Mouse (Mus musculus) MEL (cell line): ENCODE measurements around the gene Hat1. TPM values are rescaled to one million over a fixed set of nuclear protein-coding genes. Genes with fewer than 3 reads are reported as not detected.

ENCODE experiments used
- DNase-seq: peaks from one replicate; pipeline ENCODE4 v3.0.0; 2011; ENCODE audit warnings: low read depth, low spot score
- H3K27ac ChIP-seq: 2 replicates; pipeline ENCODE4 v1.5.1; 2012; ENCODE audit warnings: low read depth, mild to moderate bottlenecking, control low read depth, low read length, moderate library complexity; ENCODE audit not compliant: control insufficient read depth
- H3K27me3 ChIP-seq, 2 experiments: fragments of 150-350 bp in 1 of 2; sonication (generic) in 1 of 2; 2 replicates each; pipeline ENCODE4 v1.6.1; 2012; ENCODE audit warnings: low read length in 2 of 2, mild to moderate bottlenecking in 2 of 2, improper control_type of control experiment in 1 of 2, moderate library complexity in 1 of 2; ENCODE audit not compliant: insufficient read depth in 2 of 2, control insufficient read depth in 1 of 2
- H3K36me3 ChIP-seq, 2 experiments: 2 replicates each; pipeline ENCODE4 v1.6.1; 2012 to 2014; ENCODE audit warnings: low read length in 2 of 2, improper control_type of control experiment in 1 of 2, inconsistent platforms in 1 of 2, mild to moderate bottlenecking in 1 of 2; ENCODE audit not compliant: insufficient read depth in 2 of 2, control insufficient read depth in 1 of 2
- H3K4me1 ChIP-seq, 2 experiments: fragments of 150-350 bp in 1 of 2; sonication (generic) in 1 of 2; 2 replicates each; pipeline ENCODE4 v1.6.1; 2012; ENCODE audit warnings: low read length in 2 of 2, improper control_type of control experiment in 1 of 2, mild to moderate bottlenecking in 1 of 2; ENCODE audit not compliant: insufficient read depth in 2 of 2, control insufficient read depth in 1 of 2
- H3K4me3 ChIP-seq, 2 experiments: fragments of 150-350 bp in 1 of 2; sonication (generic) in 1 of 2; 2 replicates each; pipeline ENCODE4 v1.5.1; 2012; ENCODE audit warnings: low read depth in 2 of 2, low read length in 2 of 2, mild to moderate bottlenecking in 2 of 2, moderate library complexity in 2 of 2, control low read depth in 1 of 2, improper control_type of control experiment in 1 of 2; ENCODE audit not compliant: control insufficient read depth in 1 of 2, insufficient read depth in 1 of 2
- H3K79me2 ChIP-seq: 2 replicates; pipeline ENCODE4 v1.6.1; 2012; ENCODE audit warnings: mild to moderate bottlenecking, low read length, moderate library complexity; ENCODE audit not compliant: control insufficient read depth, poor library complexity, insufficient read depth
- H3K9ac ChIP-seq: 2 replicates; pipeline ENCODE4 v1.6.1; 2012; ENCODE audit warnings: low read depth, mild to moderate bottlenecking, control low read depth, low read length, moderate library complexity; ENCODE audit not compliant: control insufficient read depth, poor library complexity, severe bottlenecking
- H3K9me3 ChIP-seq: fragments of 150-350 bp; sonication (generic); replicated peaks from 2 replicates; pipeline ENCODE4 v1.6.1; 2012; ENCODE audit warnings: mild to moderate bottlenecking, low read length, improper control_type of control experiment, moderate library complexity; ENCODE audit not compliant: insufficient read depth
- CHD2 ChIP-seq: IDR thresholded peaks from 2 replicates; pipeline ENCODE4 v1.6.1; 2011; ENCODE audit warnings: low read length, improper control_type of control experiment
- CTCF ChIP-seq, 3 experiments: IDR thresholded peaks in 2 of 3; conservative IDR thresholded peaks in 1 of 3; 2 replicates each; pipeline ENCODE4 v1.5.1; 2011 to 2012; ENCODE audit warnings: low read length in 3 of 3, low read depth in 2 of 3, mild to moderate bottlenecking in 2 of 3, improper control_type of control experiment in 1 of 3, inconsistent platforms in 1 of 3, mixed read lengths in 1 of 3, moderate library complexity in 1 of 3; ENCODE audit not compliant: control insufficient read depth in 1 of 3, insufficient read depth in 1 of 3, poor library complexity in 1 of 3, severe bottlenecking in 1 of 3
- E2F4 ChIP-seq: IDR thresholded peaks from 2 replicates; pipeline ENCODE4 v1.6.1; 2011; ENCODE audit warnings: low read depth, low read length, improper control_type of control experiment, borderline replicate concordance
- ETS1 ChIP-seq: IDR thresholded peaks from 2 replicates; pipeline ENCODE4 v1.6.1; 2012; ENCODE audit warnings: low read depth, mild to moderate bottlenecking, inconsistent platforms, low read length, improper control_type of control experiment, moderate library complexity
- GABPA ChIP-seq: IDR thresholded peaks from 2 replicates; pipeline ENCODE4 v1.6.1; 2012; ENCODE audit warnings: low read depth, mild to moderate bottlenecking, inconsistent platforms, low read length, improper control_type of control experiment, moderate library complexity
- HCFC1 ChIP-seq: IDR thresholded peaks from 2 replicates; pipeline ENCODE4 v1.6.1; 2012; ENCODE audit warnings: low read depth, mild to moderate bottlenecking, inconsistent platforms, low read length, improper control_type of control experiment, moderate library complexity
- MAFK ChIP-seq: IDR thresholded peaks from 2 replicates; pipeline ENCODE4 v1.6.1; 2011; ENCODE audit warnings: low read depth, mild to moderate bottlenecking, low read length, improper control_type of control experiment, borderline replicate concordance
- MEF2A ChIP-seq: IDR thresholded peaks from 2 replicates; pipeline ENCODE4 v1.6.1; 2014; ENCODE audit warnings: low read depth, mild to moderate bottlenecking, inconsistent platforms, low read length, improper control_type of control experiment; ENCODE audit not compliant: poor library complexity, insufficient replicate concordance, severe bottlenecking; ENCODE audit errors: extremely low read depth
- MYC ChIP-seq: IDR thresholded peaks from 2 replicates; pipeline ENCODE4 v1.6.1; 2011; ENCODE audit warnings: low read depth, mild to moderate bottlenecking, low read length, improper control_type of control experiment, moderate library complexity
- NRF1 ChIP-seq: IDR thresholded peaks from 2 replicates; pipeline ENCODE4 v1.6.1; 2014; ENCODE audit warnings: low read depth, mild to moderate bottlenecking, inconsistent platforms, low read length, improper control_type of control experiment, moderate library complexity; ENCODE audit not compliant: poor library complexity, insufficient read depth, severe bottlenecking
- POLR2A ChIP-seq, 2 experiments: IDR thresholded peaks; 2 replicates each; pipeline ENCODE4 v1.6.1; 2011 to 2012; ENCODE audit warnings: low read length in 2 of 2, mild to moderate bottlenecking in 2 of 2, control low read depth in 1 of 2, improper control_type of control experiment in 1 of 2, low read depth in 1 of 2, moderate library complexity in 1 of 2; ENCODE audit not compliant: control insufficient read depth in 1 of 2, insufficient read depth in 1 of 2, poor library complexity in 1 of 2
- RCOR1 ChIP-seq: IDR thresholded peaks from 2 replicates; pipeline ENCODE4 v1.6.1; 2012; ENCODE audit warnings: low read depth, mild to moderate bottlenecking, inconsistent platforms, low read length, improper control_type of control experiment
- SMC3 ChIP-seq: IDR thresholded peaks from 2 replicates; pipeline ENCODE4 v1.6.1; 2011; ENCODE audit warnings: low read depth, low read length, improper control_type of control experiment
- TBP ChIP-seq: IDR thresholded peaks from 2 replicates; pipeline ENCODE4 v1.8.0; 2011; ENCODE audit warnings: low read depth, low read length, improper control_type of control experiment
- USF2 ChIP-seq, 2 experiments: IDR thresholded peaks; 2 replicates each; pipeline ENCODE4 v1.6.1; 2011 to 2012; ENCODE audit warnings: improper control_type of control experiment in 2 of 2, low read length in 2 of 2, borderline replicate concordance in 1 of 2, inconsistent platforms in 1 of 2, low read depth in 1 of 2, mild to moderate bottlenecking in 1 of 2; ENCODE audit not compliant: insufficient read depth in 1 of 2
- ZC3H11A ChIP-seq: IDR thresholded peaks from 2 replicates; pipeline ENCODE4 v1.6.1; 2012; ENCODE audit warnings: low read depth, mild to moderate bottlenecking, inconsistent platforms, low read length, improper control_type of control experiment
- ZKSCAN1 ChIP-seq: IDR thresholded peaks from 2 replicates; pipeline ENCODE4 v1.6.1; 2012; ENCODE audit warnings: low read depth, mild to moderate bottlenecking, inconsistent platforms, low read length, improper control_type of control experiment, moderate library complexity
- ZMIZ1 ChIP-seq: IDR thresholded peaks from 2 replicates; pipeline ENCODE4 v1.6.1; 2012; ENCODE audit warnings: low read depth, mild to moderate bottlenecking, inconsistent platforms, low read length, improper control_type of control experiment, moderate library complexity
- polyA plus RNA-seq, 2 experiments: library from polyadenylated mRNA; stranded (reverse) in 1 of 2; unstranded in 1 of 2; fragments of >175 nt in 1 of 2; fragments of >200 nt in 1 of 2; gene quantifications; 2 replicates each; pipeline versions ENCODE4 v1.2.1 to v1.2.4; 2012; ENCODE audit warnings: low replicate concordance in 2 of 2, low read depth in 1 of 2; ENCODE audit not compliant: insufficient read length in 2 of 2, insufficient read depth in 1 of 2, missing spikeins in 1 of 2
- total RNA-seq: library from RNA; depleted of rRNA; stranded (reverse); fragments of 300-350 nt; gene quantifications from 2 replicates; pipeline ENCODE4 v1.2.3, GENCODE M21; 2012

The Hat1 gene
- total and polyA plus RNA-seq, 3 experiments = 167 TPM; not detected in 1

DNA sequence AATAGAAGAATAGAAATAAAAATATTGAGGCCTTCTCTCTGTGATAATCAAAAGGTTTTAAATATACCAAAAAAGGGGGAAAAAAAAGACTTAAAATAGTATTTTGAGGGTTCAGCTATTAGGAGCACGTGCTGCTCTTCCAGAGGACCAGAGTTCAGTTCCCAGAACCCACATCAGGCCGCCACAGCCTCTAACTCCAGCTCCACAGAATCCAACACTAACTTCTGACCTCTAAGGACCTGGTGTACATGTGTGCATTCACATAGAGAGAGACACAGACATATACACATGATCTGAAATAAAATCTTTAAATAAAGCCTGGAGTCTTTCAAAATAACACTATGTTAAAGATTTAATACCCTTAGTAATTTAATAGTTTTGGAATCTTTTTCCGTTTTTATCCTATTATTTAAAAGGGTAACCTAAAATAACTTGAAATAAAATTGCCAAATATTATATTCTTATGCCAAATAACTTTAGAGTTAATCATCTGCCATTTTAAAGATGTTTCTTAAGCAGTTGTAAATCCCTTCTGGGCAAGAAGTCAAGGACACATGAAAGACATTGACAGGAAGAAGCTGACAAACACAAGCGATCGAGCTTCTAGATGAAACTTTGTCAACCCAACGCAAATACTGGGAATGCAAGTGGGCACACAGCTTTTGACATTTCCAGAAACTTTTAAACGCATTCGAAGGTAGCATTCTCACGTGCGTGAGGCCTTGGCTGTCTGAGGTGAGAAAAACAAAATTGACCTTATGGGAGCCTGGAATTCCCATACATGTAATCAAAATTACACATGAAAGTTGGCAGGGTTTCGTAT, 37.6 kb upstream of the Hat1 start:
- TF ChIP-seq HCFC1 = no peak
- TF ChIP-seq TBP = no peak
- TF ChIP-seq ZKSCAN1 = no peak
- TF ChIP-seq ZC3H11A = no peak
- no peak for TF ChIP-seq ZMIZ1
- TF ChIP-seq RCOR1 = no peak
- no peak for TF ChIP-seq ETS1
- TF ChIP-seq NRF1 = no peak
- Histone ChIP-seq H3K27ac (no peak overlapping the region), H3K4me1 (peaks cover 0 to 2% of the 10 kb centered on the region in 2 experiments; a peak in 1 of 4 replicates), H3K4me3 (no peak overlapping the region), H3K79me2 (no peaks in the 10 kb centered on the region), H3K27me3 (no peaks in the 10 kb centered on the region), H3K36me3 (no peaks in the 10 kb centered on the region), H3K9ac (no peak overlapping the region), H3K9me3 (no peaks in the 10 kb centered on the region)
- DNase-seq = no peak

- Histone ChIP-seq H3K4me1 (peaks cover 0 to 2% of the 10 kb centered on the region in 2 experiments; a peak in 1 of 4 replicates), H3K4me3 (no peak overlapping the region), H3K27me3 (no peaks in the 10 kb centered on the region), H3K9ac (no peak overlapping the region), H3K36me3 (no peaks in the 10 kb centered on the region), H3K27ac (no peak overlapping the region), H3K79me2 (no peaks in the 10 kb centered on the region), H3K9me3 (no peaks in the 10 kb centered on the region)
- no peak for DNase-seq
- no peak for TF ChIP-seq CHD2
- no peak for TF ChIP-seq MYC
- no peak for TF ChIP-seq ZMIZ1
- no peak for TF ChIP-seq MAFK
- TF ChIP-seq SMC3 = no peak
- no peak for TF ChIP-seq RCOR1
- TF ChIP-seq GABPA = no peak
- no peak for TF ChIP-seq MEF2A
- no peak for TF ChIP-seq USF2 (IDR thresholded peaks at IDR 0.05; ENCODE audit: borderline replicate concordance in 1 of 2, insufficient read depth in 1 of 2, low read depth in 1 of 2, low read length in 2 of 2)
- TF ChIP-seq E2F4 = no peak
- TF ChIP-seq POLR2A (IDR thresholded peaks at IDR 0.05; ENCODE audit: control insufficient read depth in 1 of 2, insufficient read depth in 1 of 2, low read depth in 1 of 2, low read length in 2 of 2, poor library complexity in 1 of 2) = no peak
- TF ChIP-seq ZC3H11A = no peak
- no peak for TF ChIP-seq CTCF (IDR thresholded peaks at IDR 0.05 in 2 of 3, conservative IDR thresholded peaks at IDR 0.05 in 1 of 3; ENCODE audit: control insufficient read depth in 1 of 3, insufficient read depth in 1 of 3, low read depth in 2 of 3, low read length in 3 of 3, poor library complexity in 1 of 3, severe bottlenecking in 1 of 3)
- no peak for TF ChIP-seq ETS1
Measured at GRCm38 (mm10) chr2:71351727-71351987, 37.1 kb upstream of the Hat1 start.
